Mouse (Mus musculus) intestine, embryonic 15.5 days (tissue): ENCODE results near the gene Cd200r4. TPM values are rescaled to one million over a fixed set of nuclear protein-coding genes. Genes with fewer than 3 reads are reported as not detected.

Experiments
- ATAC-seq: fragments of 200-750 bp; cut with Nextera tagmentation; 2 replicates; pipeline ENCODE4 v1.8.0; 2017; ENCODE audit warnings: moderate TSS enrichment, moderate library complexity
- H3K27ac ChIP-seq: fragments of 300-500 bp; sonication (generic); 2 replicates; pipeline ENCODE4 v1.5.1; 2015; ENCODE audit warnings: mild to moderate bottlenecking, inconsistent platforms
- H3K27me3 ChIP-seq: fragments of 300-500 bp; sonication (generic); replicated peaks from 2 replicates; pipeline ENCODE4 v1.6.1; 2015; ENCODE audit warnings: inconsistent platforms
- H3K36me3 ChIP-seq: fragments of 300-500 bp; sonication (generic); 2 replicates; pipeline ENCODE4 v1.6.1; 2015; ENCODE audit warnings: inconsistent platforms
- H3K4me1 ChIP-seq: fragments of 300-500 bp; sonication (generic); replicated peaks from 2 replicates; pipeline ENCODE4 v1.6.1; 2015; ENCODE audit warnings: inconsistent platforms
- H3K4me2 ChIP-seq: fragments of 300-500 bp; sonication (generic); replicated peaks from 2 replicates; pipeline ENCODE4 v1.6.1; 2015; ENCODE audit warnings: mild to moderate bottlenecking, inconsistent platforms
- H3K4me3 ChIP-seq: fragments of 300-500 bp; sonication (generic); replicated peaks from 2 replicates; pipeline ENCODE4 v1.5.1; 2015; ENCODE audit warnings: inconsistent platforms
- H3K9ac ChIP-seq: fragments of 300-500 bp; sonication (generic); 2 replicates; pipeline ENCODE4 v1.6.1; 2015; ENCODE audit warnings: inconsistent platforms
- H3K9me3 ChIP-seq: fragments of 300-500 bp; sonication (generic); 2 replicates; pipeline ENCODE4 v1.6.1; 2016; ENCODE audit warnings: inconsistent platforms
- WGBS: fragments of 180-500 bp; shearing (Covaris S2); methylation state at CpG from one replicate; pipeline ENCODE4 v1.1.7; 2015; 5-methylcytosine and 5-hydroxymethylcytosine counted together
- polyA plus RNA-seq: library from polyadenylated mRNA; unstranded; fragments of >200 nt; fragmentation: Nextera tagmentation; extraction: Ambion mirVana; gene quantifications from 2 replicates; pipeline ENCODE4 v1.2.1, GENCODE M21; 2015

The Cd200r4 gene
- polyA plus RNA-seq = 0.25 and 0.28 TPM in 2 replicates

- Histone ChIP-seq H3K9ac (no peak within 1 kb of the TSS), H3K9me3 (no peaks in the 10 kb centered on the region), H3K36me3 (no peaks in the 10 kb centered on the region), H3K4me2 (no peak within 1 kb of the TSS), H3K27ac (no peak within 1 kb of the TSS), H3K4me1 (no peaks in the 10 kb centered on the region), H3K4me3 (no peak within 1 kb of the TSS), H3K27me3 (no peaks in the 10 kb centered on the region)
- ATAC-seq = no peak
- WGBS = 85% methylated on average over 3 of the region's 3 CpGs
Measured at GRCm38 (mm10) chr16:44811544-44811943, at the start of gene Cd200r4. Cd200r4 (plus strand) TSS chr16:44811733.

GRCm38 (mm10) chr16:44761811-44762210 lies 49.7 kb upstream of the Cd200r4 start:
- WGBS = 51% methylated on average over 1 of the region's 1 CpGs
- H3K36me3 ChIP-seq = no peaks in the 10 kb centered on the region

GRCm38 (mm10) chr16:44765555-44766319 lies 45.8 kb upstream of the Cd200r4 start, which contains the start of gene Cd200r1:
Cd200r1 (plus strand) TSS chr16:44765736.
- Histone ChIP-seq H3K4me3 (no peak within 1 kb of the TSS), H3K36me3 (no peaks in the 10 kb centered on the region), H3K9ac (no peak within 1 kb of the TSS), H3K4me2 (no peak within 1 kb of the TSS), H3K4me1 (no peaks in the 10 kb centered on the region), H3K27ac (no peak within 1 kb of the TSS), H3K27me3 (no peaks in the 10 kb centered on the region), H3K9me3 (no peaks in the 10 kb centered on the region)
- no peak for ATAC-seq
- WGBS = 78% methylated on average over 22 of the region's 22 CpGs

More at GRCm38 (mm10) chr16:44761811-44762210, 49.7 kb upstream of the Cd200r4 start:
- Histone ChIP-seq H3K27ac (no peak overlapping the region), H3K9me3 (no peaks in the 10 kb centered on the region), H3K4me3 (no peak overlapping the region), H3K9ac (no peak overlapping the region), H3K4me2 (no peak overlapping the region), H3K4me1 (no peaks in the 10 kb centered on the region), H3K27me3 (no peaks in the 10 kb centered on the region)
- no peak for ATAC-seq

GRCm38 (mm10) chr16:44766320-44766892 lies 45.1 kb upstream of the Cd200r4 start:
- no peak overlapping the region for H3K9ac ChIP-seq
- WGBS = 85% methylated on average over 9 of the region's 9 CpGs

GRCm38 (mm10) chr16:44767506-44767905 lies 44.0 kb upstream of the Cd200r4 start:
- ATAC-seq = no peak
- no peak overlapping the region for H3K4me3 ChIP-seq
- H3K27ac ChIP-seq = no peak overlapping the region
- H3K36me3 ChIP-seq = no peaks in the 10 kb centered on the region
- 82% methylated on average over 7 of the region's 7 CpGs for WGBS
- no peaks in the 10 kb centered on the region for H3K9me3 ChIP-seq
- no peaks in the 10 kb centered on the region for H3K27me3 ChIP-seq
- no peaks in the 10 kb centered on the region for H3K4me1 ChIP-seq
- no peak overlapping the region for H3K9ac ChIP-seq
- H3K4me2 ChIP-seq = no peak overlapping the region

More at GRCm38 (mm10) chr16:44766320-44766892, 45.1 kb upstream of the Cd200r4 start:
- Histone ChIP-seq H3K27me3 (no peaks in the 10 kb centered on the region), H3K4me1 (no peaks in the 10 kb centered on the region), H3K4me2 (no peak overlapping the region), H3K4me3 (no peak overlapping the region), H3K36me3 (no peaks in the 10 kb centered on the region), H3K9me3 (no peaks in the 10 kb centered on the region), H3K27ac (no peak overlapping the region)
- ATAC-seq = no peak

GRCm38 (mm10) chr16:44767967-44768366 lies 43.6 kb upstream of the Cd200r4 start:
- Histone ChIP-seq H3K36me3 (no peaks in the 10 kb centered on the region), H3K4me1 (no peaks in the 10 kb centered on the region), H3K4me3 (no peak overlapping the region), H3K27me3 (no peaks in the 10 kb centered on the region), H3K9me3 (no peaks in the 10 kb centered on the region), H3K27ac (no peak overlapping the region), H3K4me2 (no peak overlapping the region), H3K9ac (no peak overlapping the region)
- ATAC-seq = no peak
- WGBS = 54% methylated on average over 2 of the region's 2 CpGs

- H3K9me3 ChIP-seq = no peaks in the 10 kb centered on the region
Measured at GRCm38 (mm10) chr16:44772577-44772976, 39.0 kb upstream of the Cd200r4 start.

GRCm38 (mm10) chr16:44773673-44774072 lies 37.9 kb upstream of the Cd200r4 start:
- 77% methylated on average over 3 of the region's 3 CpGs for WGBS
- no peaks in the 10 kb centered on the region for H3K36me3 ChIP-seq

More at GRCm38 (mm10) chr16:44772577-44772976, 39.0 kb upstream of the Cd200r4 start:
- Histone ChIP-seq H3K4me3 (no peak overlapping the region), H3K36me3 (no peaks in the 10 kb centered on the region), H3K27me3 (no peaks in the 10 kb centered on the region), H3K4me2 (no peak overlapping the region), H3K27ac (no peak overlapping the region), H3K9ac (no peak overlapping the region), H3K4me1 (no peaks in the 10 kb centered on the region)
- 66% methylated on average over 6 of the region's 6 CpGs for WGBS
- no peak for ATAC-seq

GRCm38 (mm10) chr16:44774201-44774600 lies 37.3 kb upstream of the Cd200r4 start:
- Histone ChIP-seq H3K9me3 (no peaks in the 10 kb centered on the region), H3K36me3 (no peaks in the 10 kb centered on the region), H3K4me3 (no peak overlapping the region), H3K4me1 (no peaks in the 10 kb centered on the region), H3K27me3 (no peaks in the 10 kb centered on the region), H3K27ac (no peak overlapping the region), H3K4me2 (no peak overlapping the region), H3K9ac (no peak overlapping the region)
- WGBS = 87% methylated on average over 6 of the region's 6 CpGs
- ATAC-seq = no peak

More at GRCm38 (mm10) chr16:44773673-44774072, 37.9 kb upstream of the Cd200r4 start:
- Histone ChIP-seq H3K4me3 (no peak overlapping the region), H3K27ac (no peak overlapping the region), H3K27me3 (no peaks in the 10 kb centered on the region), H3K4me2 (no peak overlapping the region), H3K9me3 (no peaks in the 10 kb centered on the region), H3K9ac (no peak overlapping the region), H3K4me1 (no peaks in the 10 kb centered on the region)
- no peak for ATAC-seq

GRCm38 (mm10) chr16:44778538-44779147 lies 32.9 kb upstream of the Cd200r4 start:
- Histone ChIP-seq H3K4me2 (peak overlapping the region; percentile 17), H3K27me3 (no peaks in the 10 kb centered on the region), H3K4me3 (no peak overlapping the region), H3K27ac (no peak overlapping the region), H3K9ac (no peak overlapping the region), H3K4me1 (no peaks in the 10 kb centered on the region), H3K36me3 (no peaks in the 10 kb centered on the region), H3K9me3 (no peaks in the 10 kb centered on the region)
- no peak for ATAC-seq
- WGBS = 58% methylated on average over 17 of the region's 17 CpGs

GRCm38 (mm10) chr16:44779494-44779893 lies 32.0 kb upstream of the Cd200r4 start:
- 82% methylated on average over 5 of the region's 5 CpGs for WGBS
- no peak for ATAC-seq

GRCm38 (mm10) chr16:44780751-44781150 lies 30.8 kb upstream of the Cd200r4 start:
- Histone ChIP-seq H3K27me3 (no peaks in the 10 kb centered on the region), H3K9ac (no peak overlapping the region), H3K9me3 (no peaks in the 10 kb centered on the region), H3K27ac (no peak overlapping the region), H3K4me2 (no peak overlapping the region), H3K36me3 (no peaks in the 10 kb centered on the region), H3K4me3 (no peak overlapping the region), H3K4me1 (no peaks in the 10 kb centered on the region)
- no peak for ATAC-seq
- WGBS = 70% methylated on average over 4 of the region's 4 CpGs

More at GRCm38 (mm10) chr16:44779494-44779893, 32.0 kb upstream of the Cd200r4 start:
- Histone ChIP-seq H3K9me3 (no peaks in the 10 kb centered on the region), H3K4me3 (no peak overlapping the region), H3K4me2 (no peak overlapping the region), H3K9ac (no peak overlapping the region), H3K36me3 (no peaks in the 10 kb centered on the region), H3K4me1 (no peaks in the 10 kb centered on the region), H3K27ac (no peak overlapping the region), H3K27me3 (no peaks in the 10 kb centered on the region)
